Mouse (Mus musculus) heart, postnatal 0 days (tissue): ENCODE data around the gene Fbxo10. TPM values are rescaled to one million over a fixed set of nuclear protein-coding genes. Genes with fewer than 3 reads are reported as not detected.
"Not testable (repeated sequence)": the region's sequence is repeated elsewhere in the genome, so short reads cannot be mapped to it uniquely, and the experiment has no call there.

Experiments
- ATAC-seq: fragments of 200-750 bp; cut with Nextera tagmentation; 2 replicates; pipeline ENCODE4 v1.8.0; 2017; ENCODE audit warnings: low read depth, moderate number of reproducible peaks, moderate library complexity; ENCODE audit not compliant: insufficient read depth
- DNase-seq: peaks from one replicate; pipeline ENCODE4 v3.0.0-alpha.2; 2016; ENCODE audit warnings: low spot score
- H3K27ac ChIP-seq: fragments of 300-500 bp; sonication (generic); 2 replicates; pipeline ENCODE4 v1.5.1; 2014; ENCODE audit warnings: low read depth, mild to moderate bottlenecking
- H3K27me3 ChIP-seq: fragments of 300-500 bp; sonication (generic); 2 replicates; pipeline ENCODE4 v1.6.1; 2014; ENCODE audit warnings: low read length, mixed read lengths; ENCODE audit not compliant: control insufficient read depth, insufficient read depth
- H3K36me3 ChIP-seq: fragments of 300-500 bp; sonication (generic); replicated peaks from 2 replicates; pipeline ENCODE4 v1.6.1; 2014; ENCODE audit warnings: low read length, mixed read lengths; ENCODE audit not compliant: control insufficient read depth, insufficient read depth
- H3K4me1 ChIP-seq: fragments of 300-500 bp; sonication (generic); 2 replicates; pipeline ENCODE4 v1.6.1; 2014; ENCODE audit warnings: antibody characterized with exemption; ENCODE audit not compliant: control insufficient read depth, insufficient read depth
- H3K4me2 ChIP-seq: fragments of 300-500 bp; sonication (generic); 2 replicates; pipeline ENCODE4 v1.6.1; 2014; ENCODE audit warnings: low read depth, mild to moderate bottlenecking, low read length, moderate library complexity
- H3K4me3 ChIP-seq: fragments of 300-500 bp; sonication (generic); 2 replicates; pipeline ENCODE4 v1.5.1; 2014; ENCODE audit warnings: low read depth, low read length
- H3K9ac ChIP-seq: fragments of 300-500 bp; sonication (generic); replicated peaks from 2 replicates; pipeline ENCODE4 v1.6.1; 2014; ENCODE audit warnings: low read depth, low read length, mixed read lengths
- H3K9me3 ChIP-seq: fragments of 300-500 bp; sonication (generic); replicated peaks from 2 replicates; pipeline ENCODE4 v1.6.1; 2016; ENCODE audit warnings: low read length; ENCODE audit not compliant: control insufficient read depth
- CTCF ChIP-seq: IDR thresholded peaks from 2 replicates; pipeline ENCODE4 v1.5.1; 2016; ENCODE audit warnings: antibody characterized with exemption, control low read depth, low read depth
- EP300 ChIP-seq: IDR thresholded peaks from 2 replicates; pipeline ENCODE4 v1.6.1; 2016; ENCODE audit warnings: antibody characterized with exemption, low read depth
- WGBS: fragments of 180-500 bp; shearing (Covaris S2); extraction: QIAGEN DNeasy Blood & Tissue Kit; methylation state at CpG from one replicate; pipeline ENCODE4 v1.1.7; 2014; 5-methylcytosine and 5-hydroxymethylcytosine counted together
- polyA plus RNA-seq: library from polyadenylated mRNA; unstranded; fragments of >200 nt; fragmentation: Nextera tagmentation; extraction: Ambion mirVana; gene quantifications from 2 replicates; pipeline ENCODE4 v1.2.1, GENCODE M21; 2015
- total RNA-seq: library from RNA; depleted of rRNA; stranded (reverse); fragments of >200 nt; gene quantifications from 2 replicates; pipeline ENCODE4 v1.2.3, GENCODE M21; 2014; ENCODE audit warnings: low replicate concordance

The Fbxo10 gene
- total and polyA plus RNA-seq, 2 experiments from 2014 or later, result 11.9 to 23.0 TPM

GRCm38 (mm10) chr4:45082951-45083350 lies 1.5 kb downstream of the Fbxo10 start:
- no peak for DNase-seq
- Histone ChIP-seq H3K4me3 (peak overlapping the region; percentile 80), H3K27me3 (no peaks in the 10 kb centered on the region), H3K9ac (peak overlapping the region; percentile 81; the same call in 1 of the 2 replicates), H3K9me3 (no peaks in the 10 kb centered on the region; the same call in 1 of the 2 replicates), H3K27ac (peak overlapping the region; percentile 53), H3K36me3 (no peaks in the 10 kb centered on the region), H3K4me1 (peaks cover 15% of the 10 kb centered on the region; the same call in 1 of the 2 replicates), H3K4me2 (peak overlapping the region; percentile 90)
- WGBS, result 57% methylated on average over 9 of the region's 9 CpGs
- TF ChIP-seq EP300, result no peak
- 0 out of 2 replicates have a peak, but pooled peaks have one; percentile 2 for TF ChIP-seq CTCF
- no peak for ATAC-seq

- H3K27ac ChIP-seq, H3K4me3 ChIP-seq, H3K9me3 ChIP-seq, DNase-seq, H3K36me3 ChIP-seq, H3K4me2 ChIP-seq, H3K27me3 ChIP-seq, H3K9ac ChIP-seq, ATAC-seq: not testable (repeated sequence)
- whole genome bisulfite sequencing, result 86% methylated on average over 4 of the region's 4 CpGs
- peaks cover 15% of the 10 kb centered on the region; the same call in 1 of the 2 replicates for H3K4me1 ChIP-seq
These were observed 3.4 kb downstream of the Fbxo10 start for GRCm38 (mm10) chr4:45081041-45081440.

- DNase-seq, result no peak
- 62% methylated on average over 6 of the region's 6 CpGs for WGBS
These were observed 10.9 kb downstream of the Fbxo10 start for GRCm38 (mm10) chr4:45073544-45073943.

GRCm38 (mm10) chr4:45072261-45072973 lies 12.0 kb downstream of the Fbxo10 start:
- Histone ChIP-seq H3K4me2 (no peak overlapping the region), H3K36me3 (no peaks in the 10 kb centered on the region), H3K27ac (no peak overlapping the region), H3K9me3 (no peaks in the 10 kb centered on the region), H3K4me1 (no peaks in the 10 kb centered on the region), H3K4me3 (no peak overlapping the region), H3K27me3 (no peaks in the 10 kb centered on the region), H3K9ac (no peak overlapping the region)
- ATAC-seq (no peak), DNase-seq (no peak)
- WGBS, result 76% methylated on average over 15 of the region's 15 CpGs
- TF ChIP-seq EP300 (no peak), CTCF (no peak)

More at GRCm38 (mm10) chr4:45073544-45073943, 10.9 kb downstream of the Fbxo10 start:
- H3K4me3 ChIP-seq, result no peak overlapping the region
- no peak overlapping the region for H3K9ac ChIP-seq
- no peak overlapping the region for H3K27ac ChIP-seq
- ATAC-seq, result no peak
- no peaks in the 10 kb centered on the region for H3K36me3 ChIP-seq
- H3K4me2 ChIP-seq, result no peak overlapping the region
- no peak for TF ChIP-seq CTCF
- TF ChIP-seq EP300, result no peak
- no peaks in the 10 kb centered on the region for H3K4me1 ChIP-seq
- no peaks in the 10 kb centered on the region; the same call in 1 of the 2 replicates for H3K9me3 ChIP-seq
- H3K27me3 ChIP-seq, result no peaks in the 10 kb centered on the region

GRCm38 (mm10) chr4:45067742-45068141 lies 16.7 kb downstream of the Fbxo10 start:
- no peaks in the 10 kb centered on the region for H3K27me3 ChIP-seq

More at GRCm38 (mm10) chr4:45067742-45068141, 16.7 kb downstream of the Fbxo10 start:
- 77% methylated on average over 4 of the region's 4 CpGs for WGBS
- TF ChIP-seq CTCF (no peak), EP300 (no peak)
- DNase-seq, result no peak
- Histone ChIP-seq H3K4me3 (no peak overlapping the region), H3K4me1 (no peaks in the 10 kb centered on the region), H3K9ac (no peak overlapping the region), H3K27ac (no peak overlapping the region), H3K36me3 (0 out of 2 replicates have a peak, but pooled peaks cover under 1% of the 10 kb centered on the region), H3K9me3 (no peaks in the 10 kb centered on the region), H3K4me2 (no peak overlapping the region)
- no peak for ATAC-seq
